Mouse (Mus musculus): ENCODE results near the gene Birc7.

Birc7 gene

DNA sequence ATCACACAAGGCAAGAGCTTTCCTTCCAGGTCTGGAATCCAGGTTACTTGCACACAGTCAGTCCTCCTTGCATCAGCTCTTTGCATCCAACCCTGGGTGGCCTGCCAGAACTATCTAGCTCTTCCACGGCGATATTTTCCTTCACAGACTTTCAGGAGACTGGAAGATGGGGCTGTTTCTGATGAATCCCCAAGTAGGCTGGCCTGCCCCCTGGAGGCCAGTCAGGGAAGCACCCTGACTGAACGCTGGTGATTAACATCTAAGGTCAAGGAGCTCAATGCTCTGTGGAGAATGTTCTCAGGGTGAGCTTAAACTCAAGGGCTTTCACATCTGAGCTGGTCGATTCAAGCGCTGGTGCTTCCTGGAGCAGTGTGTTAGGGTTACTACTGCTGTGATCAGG, 35.1 kb downstream of the Birc7 start:
- in situ Hi-C loops (cut with MboI, MseI): loop anchor here (5.0 kb wide), 2 partner anchors 37 to 42 kb away; partner anchors contain the start of genes Birc7 (in 1 of the 2) and Ythdf1 (in 1 of the 2)

DNA sequence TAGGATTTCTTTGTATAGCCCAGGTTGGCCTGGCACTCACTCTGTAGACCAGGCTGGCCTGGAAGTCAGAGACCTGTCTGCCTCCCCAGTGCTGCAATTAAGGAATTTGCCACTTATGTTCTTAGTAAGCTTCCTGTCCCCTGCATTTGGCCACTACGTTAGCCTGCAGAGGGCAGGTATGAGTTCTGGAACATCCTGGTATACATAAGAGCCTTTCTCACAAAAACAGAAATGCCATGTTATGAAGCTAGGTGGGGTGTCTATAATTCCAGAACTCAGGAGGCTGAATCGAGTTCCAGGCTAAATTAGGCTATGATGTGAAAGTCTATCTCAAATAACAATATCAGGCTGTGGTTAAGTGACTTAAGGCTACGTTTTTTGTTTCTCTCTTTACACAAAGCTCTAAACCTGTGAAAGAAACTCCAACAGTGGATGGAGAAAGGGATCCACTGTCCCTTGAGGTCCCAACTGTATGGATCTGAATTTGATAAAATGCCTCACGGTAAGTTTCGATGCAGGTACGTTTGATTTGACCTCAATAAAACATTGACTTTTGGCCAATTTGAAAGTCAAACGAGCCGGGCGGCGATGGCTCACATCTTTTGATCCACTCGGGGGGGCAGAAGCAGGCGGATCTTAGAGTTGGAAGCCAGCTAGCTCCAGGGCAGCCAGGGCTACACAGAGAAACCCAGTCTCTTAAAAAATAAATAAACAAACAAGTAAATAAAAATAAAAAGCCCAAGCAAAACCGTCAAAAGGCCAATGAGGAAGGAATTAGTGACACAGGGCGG, 37.5 kb downstream of the Birc7 start:
- in situ Hi-C loops (cut with MboI, MseI): no loop called here

DNA sequence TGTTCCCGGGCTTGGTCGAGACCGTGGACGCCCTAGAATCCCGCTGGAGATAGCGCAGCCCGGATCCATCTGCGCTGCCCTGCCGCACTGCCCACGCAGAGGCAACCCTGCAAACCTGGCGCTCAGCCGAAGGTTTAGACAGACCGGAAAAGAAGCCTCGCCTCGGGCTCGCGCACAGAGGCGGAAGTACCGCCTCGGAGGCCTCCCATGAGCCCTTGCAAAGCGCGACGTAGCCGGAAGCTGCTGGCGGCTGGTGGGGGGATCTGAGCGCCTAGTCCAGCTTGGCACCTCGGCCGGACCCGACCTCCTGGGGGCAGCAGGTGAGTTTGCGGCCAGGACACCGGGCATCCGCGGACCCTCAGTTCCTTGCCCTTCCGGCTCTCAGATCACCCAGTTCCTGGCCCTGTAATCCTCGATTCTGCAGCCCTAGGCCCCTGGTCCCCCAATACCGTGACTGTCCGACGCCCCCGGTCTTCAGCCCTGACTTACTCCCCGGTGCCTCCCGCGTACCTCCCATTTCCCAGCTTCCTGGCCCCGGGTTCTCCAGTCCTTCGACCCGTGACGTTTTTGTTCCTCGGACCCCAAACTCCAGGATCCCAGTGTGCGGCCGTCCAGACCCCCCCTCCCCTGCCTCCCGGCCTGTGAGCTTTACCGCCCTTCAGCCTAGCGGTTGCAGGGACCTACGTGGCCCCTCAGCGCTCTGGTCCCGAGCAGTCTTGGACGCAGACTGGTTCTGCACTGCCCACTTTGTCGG, 38.4 kb downstream of the Birc7 start, which contains the start of gene Arfgap1:
Gene Arfgap1, plus strand, starts transcription at position 216 of the 754 bp plus-strand sequence.
- in situ Hi-C loops (cut with MboI, MseI): no loop called here

DNA sequence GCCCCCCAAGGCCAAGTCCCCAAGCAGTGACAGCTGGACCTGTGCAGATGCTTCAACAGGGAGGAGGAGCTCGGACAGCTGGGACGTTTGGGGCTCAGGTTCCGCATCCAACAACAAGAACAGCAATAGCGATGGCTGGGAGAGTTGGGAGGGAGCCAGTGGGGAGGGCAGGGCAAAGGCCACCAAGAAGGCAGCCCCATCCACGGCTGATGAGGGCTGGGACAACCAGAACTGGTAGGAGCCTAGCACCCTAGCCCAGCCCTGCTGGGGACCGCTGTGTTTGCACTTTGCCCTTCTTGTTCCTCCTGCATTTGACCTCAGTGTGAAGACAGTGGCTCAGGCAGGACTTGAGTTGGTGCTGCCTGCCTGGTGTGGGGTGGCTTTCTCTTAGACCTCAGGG, 52.3 kb downstream of the Birc7 start:
- in situ Hi-C loops (cut with MboI, MseI): no loop called here

Data from T-helper 17 cell (primary cell).